Mouse (Mus musculus): ENCODE results near the gene Dpep1. TPM values are rescaled to one million over a fixed set of nuclear protein-coding genes. Genes with fewer than 3 reads are reported as not detected.

Dpep1 gene
- polyA plus RNA-seq, 1 experiment from 2014 or later = 0.26 TPM

DNA sequence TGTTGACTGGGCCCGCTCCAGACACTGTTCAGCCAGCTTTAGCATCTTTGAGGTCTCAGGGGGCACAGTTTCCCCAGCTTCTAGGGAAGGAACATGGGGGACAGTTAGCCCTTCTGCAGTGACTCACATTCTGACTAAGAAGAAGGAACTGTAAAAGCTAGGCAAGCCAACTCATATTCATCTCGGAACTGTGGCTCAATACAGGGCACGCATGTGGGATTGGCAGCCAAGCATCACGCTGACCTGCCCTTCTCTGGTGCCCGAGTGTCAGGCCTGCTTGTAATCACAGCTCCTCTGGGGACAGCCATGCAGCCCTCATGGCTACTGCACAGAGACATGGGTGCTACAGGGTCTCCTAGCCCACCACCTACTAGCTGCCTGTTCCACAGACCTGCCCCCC, 64.9 kb downstream of the Dpep1 start:
- H3K9ac ChIP-seq = no peak overlapping the region
- no peak overlapping the region for H3K4me2 ChIP-seq
- H3K4me3 ChIP-seq (replicated peaks) = no peak overlapping the region
- H3K4me1 ChIP-seq (replicated peaks) = peaks cover 34% of the 10 kb centered on the region
- ATAC-seq (ENCODE audit: insufficient read depth) = no peak
- WGBS (ENCODE audit: insufficient replicate concordance) = 90% methylated on average over 5 of the region's 5 CpGs
- no peaks in the 10 kb centered on the region for H3K27me3 ChIP-seq
- H3K36me3 ChIP-seq (replicated peaks) = peaks cover 31% of the 10 kb centered on the region
- H3K9me3 ChIP-seq (replicated peaks) = no peaks in the 10 kb centered on the region
- no peak overlapping the region for H3K27ac ChIP-seq (replicated peaks)

Other genes with a start within 250 kb of the Dpep1 start
- gene Ankrd11, start 144.0 kb upstream of the Dpep1 start, polyA plus RNA-seq (2015; fragmentation: Nextera tagmentation; extraction: Ambion mirVana) = 18.1 and 20.8 TPM in 2 replicates
- 20.8 and 21.2 TPM in 2 replicates for gene Spg7, start 123.3 kb upstream of the Dpep1 start, polyA plus RNA-seq (2015; fragmentation: Nextera tagmentation; extraction: Ambion mirVana)
- 785 TPM in 2 replicates for gene Rpl13, start 83.9 kb upstream of the Dpep1 start, polyA plus RNA-seq (2015; fragmentation: Nextera tagmentation; extraction: Ambion mirVana)
- gene Cpne7, start 68.9 kb upstream of the Dpep1 start, polyA plus RNA-seq (2015; fragmentation: Nextera tagmentation; extraction: Ambion mirVana) = 0.30 and 0.45 TPM in 2 replicates
- gene Sult5a1, start 27.9 kb upstream of the Dpep1 start, polyA plus RNA-seq (2015; fragmentation: Nextera tagmentation; extraction: Ambion mirVana) = 0.76 and 0.96 TPM in 2 replicates
- 59.5 and 63.8 TPM in 2 replicates for gene Chmp1a, start 26.5 kb downstream of the Dpep1 start, polyA plus RNA-seq (2015; fragmentation: Nextera tagmentation; extraction: Ambion mirVana)
- gene Spata33, start 26.6 kb downstream of the Dpep1 start, polyA plus RNA-seq (2015; fragmentation: Nextera tagmentation; extraction: Ambion mirVana) = 0.18 and 0.37 TPM in 2 replicates
- gene Cdk10, start 38.6 kb downstream of the Dpep1 start, polyA plus RNA-seq (2015; fragmentation: Nextera tagmentation; extraction: Ambion mirVana) = 8.9 and 9.0 TPM in 2 replicates
- 2.2 and 2.9 TPM in 2 replicates for gene Spata2l, start 50.0 kb downstream of the Dpep1 start, polyA plus RNA-seq (2015; fragmentation: Nextera tagmentation; extraction: Ambion mirVana)
- 8.0 and 9.2 TPM in 2 replicates for gene Zfp276, start 68.0 kb downstream of the Dpep1 start, polyA plus RNA-seq (2015; fragmentation: Nextera tagmentation; extraction: Ambion mirVana)
- 4.6 and 5.3 TPM in 2 replicates for gene Vps9d1, start 68.1 kb downstream of the Dpep1 start, polyA plus RNA-seq (2015; fragmentation: Nextera tagmentation; extraction: Ambion mirVana)
- 15.5 and 16.7 TPM in 2 replicates for gene Fanca, start 132.3 kb downstream of the Dpep1 start, polyA plus RNA-seq (2015; fragmentation: Nextera tagmentation; extraction: Ambion mirVana)
- gene Spire2, start 146.5 kb downstream of the Dpep1 start, polyA plus RNA-seq (2015; fragmentation: Nextera tagmentation; extraction: Ambion mirVana) = 3.0 and 3.4 TPM in 2 replicates
- gene Tcf25, start 187.5 kb downstream of the Dpep1 start, polyA plus RNA-seq (2015; fragmentation: Nextera tagmentation; extraction: Ambion mirVana) = 50.6 and 54.5 TPM in 2 replicates
- gene Mc1r, start 220.9 kb downstream of the Dpep1 start, polyA plus RNA-seq (2015; fragmentation: Nextera tagmentation; extraction: Ambion mirVana) = not detected in 2 replicates
- gene Tubb3, start 225.2 kb downstream of the Dpep1 start, polyA plus RNA-seq (2015; fragmentation: Nextera tagmentation; extraction: Ambion mirVana) = 0.67 and 0.99 TPM in 2 replicates
- gene Def8, start 237.3 kb downstream of the Dpep1 start, polyA plus RNA-seq (2015; fragmentation: Nextera tagmentation; extraction: Ambion mirVana) = 11.7 and 11.9 TPM in 2 replicates

Measured in liver, embryonic 15.5 days (tissue).